Mouse (Mus musculus) CD4-positive, CD25-positive, alpha-beta regulatory T cell (primary cell): ENCODE data around the gene Tacc2. TPM values are rescaled to one million over a fixed set of nuclear protein-coding genes. Genes with fewer than 3 reads are reported as not detected.

Experiments used
- polyA plus RNA-seq: library from polyadenylated mRNA; unstranded; fragments of 100-300 nt; shearing (Covaris generic); gene quantifications from one replicate; pipeline ENCODE4 v1.2.1, GENCODE M21; 2017

Gene Tacc2
- 10.4 TPM for polyA plus RNA-seq

DNA sequence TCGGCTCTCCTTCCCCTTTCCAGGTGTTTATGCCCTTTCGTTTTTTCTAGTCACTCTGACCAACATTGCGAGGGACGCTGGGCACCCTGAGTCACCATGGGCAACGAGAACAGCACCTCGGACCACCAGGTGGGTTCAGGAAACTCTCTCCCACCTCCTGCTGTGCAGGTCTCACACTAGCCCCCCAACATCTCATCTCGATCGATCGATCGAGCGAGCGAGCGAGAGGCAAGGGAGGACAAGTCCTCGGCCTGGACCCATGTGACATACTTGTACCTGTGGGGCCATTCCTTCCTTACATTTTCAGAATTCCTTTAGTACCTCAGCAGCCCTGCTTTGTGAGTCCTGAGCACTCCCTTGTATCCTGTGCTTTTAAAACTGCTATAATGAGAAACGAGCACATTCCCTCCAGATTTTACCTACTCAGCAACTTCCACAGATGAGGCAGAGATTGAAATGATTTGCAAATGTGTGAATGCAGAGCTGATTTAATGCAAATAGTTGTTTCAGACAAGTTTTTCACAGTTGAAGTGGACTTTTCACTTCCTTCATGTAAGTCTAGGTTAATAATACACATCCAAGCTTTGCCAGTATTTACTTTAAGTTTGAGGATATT is at the start of gene Tacc2:
Tacc2 (plus strand) TSS at position 51 of the 616 bp plus-strand sequence.

DNA sequence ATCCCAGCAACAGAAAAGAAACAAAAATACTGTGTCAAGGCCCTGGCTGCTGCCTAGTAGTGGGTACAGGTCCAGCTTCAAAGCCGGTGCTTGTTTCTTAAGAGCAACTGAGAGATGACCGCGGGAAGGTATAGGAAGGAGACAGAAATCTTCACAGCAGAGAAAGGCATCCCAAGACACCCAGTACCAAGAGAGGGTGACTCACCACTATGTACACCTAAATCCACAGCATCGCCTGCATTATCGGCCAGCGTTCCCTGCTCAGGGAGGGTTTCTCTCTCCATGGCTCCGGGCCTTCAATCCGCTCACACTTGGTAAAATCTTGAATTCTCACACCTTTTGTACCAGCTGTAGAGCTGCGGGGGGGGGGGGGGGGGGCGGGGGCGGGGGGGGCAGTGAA is 4.4 kb upstream of the Tacc2 start, which contains the start of gene Nsmce4a:
Nsmce4a (minus strand) TSS at position 298 of the 400 bp plus-strand sequence.

DNA sequence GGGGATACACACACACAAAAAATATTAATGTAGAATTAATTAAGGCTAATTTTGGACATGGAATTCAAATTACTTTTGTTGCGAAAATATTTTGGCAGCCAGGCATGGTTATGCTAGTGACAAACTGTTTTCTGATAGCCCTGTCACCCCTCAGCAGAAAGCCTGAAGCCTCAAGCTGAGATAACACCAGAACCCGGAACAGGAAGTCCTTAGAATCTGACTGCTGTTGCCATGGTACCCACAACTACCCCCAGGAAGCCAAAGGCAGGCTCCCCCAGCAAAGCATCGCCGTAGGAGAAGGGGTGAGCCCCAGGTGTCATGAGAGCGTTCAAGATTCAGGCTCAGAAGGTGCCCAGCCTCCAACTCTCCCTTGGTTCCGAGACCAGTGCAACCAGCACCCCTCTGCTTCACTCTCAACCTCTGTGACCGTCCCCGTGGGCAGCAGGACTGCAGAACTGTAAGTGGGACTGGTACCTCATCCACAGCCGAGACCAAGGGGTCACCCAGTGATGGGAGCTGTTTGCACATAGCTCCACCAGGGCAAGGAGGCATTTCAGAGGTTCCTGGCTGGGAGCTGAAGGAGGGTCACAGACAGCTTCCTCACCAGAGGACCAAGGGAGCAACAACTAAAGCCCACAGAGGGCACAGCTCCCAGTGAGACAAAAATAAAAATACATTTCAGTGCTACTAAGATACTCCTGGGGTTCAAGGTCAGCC is 196.8 kb downstream of the Tacc2 start, which contains the start of gene Btbd16:
Btbd16 (plus strand) TSS at position 156 of the 717 bp plus-strand sequence.

Other genes with a start within 250 kb of the Tacc2 start
- gene Ate1, start 57.1 kb upstream of the Tacc2 start, polyA plus RNA-seq = 57.9 TPM
- gene Nsmce4a, start 4.3 kb upstream of the Tacc2 start, polyA plus RNA-seq = 197 TPM
- gene Btbd16, start 196.6 kb downstream of the Tacc2 start, polyA plus RNA-seq = 4.8 TPM